In the genomic region with DNA sequence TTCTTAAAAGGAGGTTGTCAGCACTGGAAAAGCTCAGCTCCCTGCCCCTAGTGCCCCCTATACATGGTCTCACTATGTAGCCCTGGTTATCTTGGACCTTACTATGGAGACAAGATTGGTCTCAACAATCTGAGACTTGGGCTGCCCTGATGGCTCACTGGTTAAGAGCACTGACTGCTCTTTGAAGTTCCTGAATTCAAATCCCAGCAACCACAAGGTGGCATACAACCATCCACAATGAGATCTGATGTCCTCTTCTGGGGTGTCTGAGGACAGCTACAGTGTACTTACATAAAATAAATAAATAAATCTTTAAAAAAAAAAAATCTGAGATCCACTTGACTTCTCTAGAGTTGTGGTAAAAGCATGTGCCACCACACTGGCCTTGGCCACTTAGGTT, we compare ENCODE assay signal across 37 mouse cellular contexts. TPM values are rescaled to one million over a fixed set of nuclear protein-coding genes. Genes with fewer than 3 reads are reported as not detected.
DNase-seq lines count a peak whose midpoint lies in the region; ATAC-seq and TF ChIP-seq lines count a peak whose summit lies in the region.
"Had no signal": no experiment of that assay in that cellular context is flagged by ENCODE, and none has a peak within 500 bp of the region (broad histone marks: within the 10 kb centered on the region; RNA-seq: fewer than 3 reads in every experiment).

No protein-coding gene starts in this region.

- no peaks in the 10 kb centered on the region for H3K27me3 ChIP-seq in heart, adult 2 months (ENCODE audit: control insufficient read depth, insufficient read depth, low read length)
- no peaks in the 10 kb centered on the region for H3K27me3 ChIP-seq in heart, embryonic 10.5 days (ENCODE audit: insufficient read depth, poor library complexity, severe bottlenecking)
- H3K27me3 ChIP-seq in lung, postnatal 0 days (replicated peaks; ENCODE audit: insufficient read depth, low read length) = no peaks in the 10 kb centered on the region
- no peaks in the 10 kb centered on the region for H3K27me3 ChIP-seq in splenic B cell, adult 2 months (ENCODE audit: control insufficient read depth, insufficient read depth, low read length, poor library complexity, severe bottlenecking)
- H3K27me3 ChIP-seq: embryonic facial prominence, embryonic 13.5 days; heart, embryonic 15.5 days; hindbrain, embryonic 12.5 days; limb, embryonic 12.5 days had no signal

- H3K36me3 ChIP-seq in heart, adult 2 months (ENCODE audit: control insufficient read depth, insufficient read depth, low read length) = peaks cover 46% of the 10 kb centered on the region
- peaks cover 97% of the 10 kb centered on the region for H3K36me3 ChIP-seq in heart, embryonic 10.5 days
- peaks cover 57% of the 10 kb centered on the region for H3K36me3 ChIP-seq in lung, postnatal 0 days (ENCODE audit: insufficient read depth, low read length)
- peaks cover 29% of the 10 kb centered on the region for H3K36me3 ChIP-seq in splenic B cell, adult 2 months (ENCODE audit: control insufficient read depth, insufficient read depth, low read length, poor library complexity, severe bottlenecking)

- H3K79me2 ChIP-seq in heart, adult 2 months (replicated peaks; ENCODE audit: control insufficient read depth, insufficient read depth, low read length) = no peaks in the 10 kb centered on the region

- H3K4me2 ChIP-seq in lung, postnatal 0 days (replicated peaks; ENCODE audit: low read depth, low read length) = no peak overlapping the region
- H3K4me2 ChIP-seq: embryonic facial prominence, embryonic 13.5 days; heart, embryonic 15.5 days; hindbrain, embryonic 12.5 days; limb, embryonic 12.5 days had no signal

- intact Hi-C loops in heart, adult 2 months (cut with DNase I) = no loop called here

- H3K4me3 ChIP-seq in heart, adult 2 months = no peak overlapping the region
- H3K4me3 ChIP-seq in heart, embryonic 10.5 days = no peak overlapping the region
- H3K4me3 ChIP-seq in lung, postnatal 0 days (ENCODE audit: low read depth, low read length) = no peak overlapping the region
- H3K4me3 ChIP-seq: embryonic facial prominence, embryonic 13.5 days; forebrain, embryonic 10.5 days; heart, embryonic 15.5 days; hindbrain, embryonic 12.5 days; limb, embryonic 12.5 days; midbrain, embryonic 10.5 days had no signal

- peak; percentile 42 for TF ChIP-seq CTCF in heart, adult 2 months (IDR thresholded peaks at IDR 0.05)
- peak; percentile 12; the same call in 1 of the 2 replicates for TF ChIP-seq CTCF in lung, postnatal 0 days (IDR thresholded peaks at IDR 0.05)

- H3K9ac ChIP-seq in heart, adult 2 months (ENCODE audit: low read depth, low read length) = no peak overlapping the region
- H3K9ac ChIP-seq in lung, postnatal 0 days (replicated peaks; ENCODE audit: low read depth) = no peak overlapping the region
- H3K9ac ChIP-seq: embryonic facial prominence, embryonic 13.5 days; heart, embryonic 15.5 days; hindbrain, embryonic 12.5 days; limb, embryonic 12.5 days had no signal

- H3K27ac ChIP-seq in heart, adult 2 months = no peak overlapping the region
- no peak overlapping the region for H3K27ac ChIP-seq in heart, embryonic 10.5 days
- no peak overlapping the region for H3K27ac ChIP-seq in lung, postnatal 0 days (ENCODE audit: low read length)
- H3K27ac ChIP-seq: embryonic facial prominence, embryonic 13.5 days; forebrain, embryonic 10.5 days; heart, embryonic 15.5 days; hindbrain, embryonic 12.5 days; hindbrain, postnatal 0 days; limb, embryonic 12.5 days; midbrain, embryonic 10.5 days had no signal

- TF ChIP-seq EP300 in heart, adult 2 months (IDR thresholded peaks at IDR 0.05; ENCODE audit: insufficient read depth, low read depth, low read length) = no peak
- no peak for TF ChIP-seq EP300 in lung, postnatal 0 days (IDR thresholded peaks at IDR 0.05)

- H3K9me3 ChIP-seq in heart, embryonic 10.5 days = no peaks in the 10 kb centered on the region
- no peaks in the 10 kb centered on the region for H3K9me3 ChIP-seq in lung, postnatal 0 days (ENCODE audit: low read length)
- H3K9me3 ChIP-seq: embryonic facial prominence, embryonic 13.5 days; forebrain, embryonic 10.5 days; heart, embryonic 15.5 days; hindbrain, embryonic 12.5 days; limb, embryonic 12.5 days; midbrain, embryonic 10.5 days had no signal

- no peak for ATAC-seq in lung, postnatal 0 days
- no peak for ATAC-seq in megakaryocyte progenitor cell, adult 5-6 weeks (replicated peaks; ENCODE audit: poor library complexity)
- ATAC-seq: CD4-positive, CD25-positive, alpha-beta regulatory T cell, adult 4 months; forebrain, embryonic 16.5 days; hindbrain, postnatal 0 days had no signal

- no peak for DNase-seq in heart, adult 2 months
- no peak for DNase-seq in heart, embryonic 10.5 days (ENCODE audit: low spot score)
- no peak for DNase-seq in lung, postnatal 0 days (ENCODE audit: low spot score)
- no peak for DNase-seq in lung, postnatal 14 days
- peak; percentile 30 for DNase-seq in ES-CJ7 (ENCODE audit: low read depth, low spot score)
- DNase-seq in splenic B cell, adult 2 months (ENCODE audit: low read depth, low spot score) = peak; percentile 8
- DNase-seq in MN1 (ENCODE audit: low spot score) = no peak
- DNase-seq: adrenal gland, postnatal 25 days; cerebellum, adult 18-20 months; cerebellum, postnatal 10 days; heart, postnatal 36 days; kidney, adult 11 months; kidney, postnatal 4 days; thymus, postnatal 14 days had no signal

- 0 out of 2 replicates have a peak, but pooled peaks cover 2% of the 10 kb centered on the region for H3K4me1 ChIP-seq in heart, adult 2 months (ENCODE audit: control insufficient read depth, insufficient read depth, low read length)
- peaks cover 5% of the 10 kb centered on the region; the same call in 1 of the 2 replicates for H3K4me1 ChIP-seq in heart, embryonic 10.5 days
- no peaks in the 10 kb centered on the region for H3K4me1 ChIP-seq in lung, postnatal 0 days (ENCODE audit: insufficient read depth, low read depth, low read length)
- H3K4me1 ChIP-seq: embryonic facial prominence, embryonic 13.5 days; forebrain, embryonic 10.5 days; hindbrain, embryonic 12.5 days; limb, embryonic 12.5 days; midbrain, embryonic 10.5 days had no signal

- no peak for TF ChIP-seq POLR2A in heart, adult 2 months (IDR thresholded peaks at IDR 0.05; ENCODE audit: insufficient read depth, low read depth, low read length)

RNA-seq across cellular contexts. Expression of gene Khdc4, which starts 9.9 kb away (rescaled TPM):
- total RNA-seq in heart, adult 2 months (2021) = 10 to 100 TPM; 24.9 to 25.7 TPM
- polyA plus RNA-seq in heart, adult 2 months (2012; rRNA removed) = 29.9 and 46.1 TPM in 2 replicates
- polyA plus RNA-seq in heart, embryonic 10.5 days (2016; fragmentation: Nextera tagmentation; extraction: Ambion mirVana) = 73.3 and 87.3 TPM in 2 replicates
- 42.3 and 49.4 TPM in 2 replicates for polyA plus RNA-seq in lung, postnatal 0 days (2015; fragmentation: Nextera tagmentation; extraction: Ambion mirVana)
- total RNA-seq in megakaryocyte progenitor cell, adult 5-6 weeks (2015) = 47.3 and 47.4 TPM in 2 replicates
- 38.1 and 48.1 TPM in 2 replicates for total RNA-seq in megakaryocyte progenitor cell, adult 5-6 weeks (2017)

RNA-seq across cellular contexts. Expression of gene Rit1, which starts 21.1 kb away (rescaled TPM):
- total RNA-seq in heart, adult 2 months (2021) = 10 to 100 TPM; 57.0 to 66.6 TPM
- 98.3 and 112 TPM in 2 replicates for polyA plus RNA-seq in heart, adult 2 months (2012; rRNA removed)
- 40.5 and 42.5 TPM in 2 replicates for polyA plus RNA-seq in heart, embryonic 10.5 days (2016; fragmentation: Nextera tagmentation; extraction: Ambion mirVana)
- 88.6 and 98.4 TPM in 2 replicates for polyA plus RNA-seq in lung, postnatal 0 days (2015; fragmentation: Nextera tagmentation; extraction: Ambion mirVana)
- total RNA-seq in megakaryocyte progenitor cell, adult 5-6 weeks (2015) = 13.3 and 19.8 TPM in 2 replicates
- 20.2 and 21.4 TPM in 2 replicates for total RNA-seq in megakaryocyte progenitor cell, adult 5-6 weeks (2017)

RNA-seq across cellular contexts. Expression of gene Rxfp4, which starts 42.6 kb away (rescaled TPM):
- total RNA-seq in heart, adult 2 months (2021) = not detected
- polyA plus RNA-seq in heart, adult 2 months (2012; rRNA removed) = 0.41 TPM in 1 of 2 replicates, not detected in the other
- not detected in 2 replicates for polyA plus RNA-seq in heart, embryonic 10.5 days (2016; fragmentation: Nextera tagmentation; extraction: Ambion mirVana)
- polyA plus RNA-seq in lung, postnatal 0 days (2015; fragmentation: Nextera tagmentation; extraction: Ambion mirVana) = 0.61 and 0.92 TPM in 2 replicates
- not detected in 2 replicates for total RNA-seq in megakaryocyte progenitor cell, adult 5-6 weeks (2015)
- total RNA-seq in megakaryocyte progenitor cell, adult 5-6 weeks (2017) = not detected in 2 replicates
- total RNA-seq: adrenal gland, adult 18-20 months; adrenal gland, postnatal 25 days; common myeloid progenitor, adult 5-6 weeks; ES-E14; gastrocnemius, adult 8-10 months; gastrocnemius, postnatal 4 days; hindbrain, postnatal 0 days; left cerebral cortex, postnatal 14 days; liver, adult 2 months; monocyte, adult 5-6 weeks had no signal
- polyA plus RNA-seq: embryonic facial prominence, embryonic 13.5 days; forebrain, embryonic 10.5 days; forebrain, embryonic 16.5 days; heart, embryonic 15.5 days; hindbrain, embryonic 12.5 days; hindbrain, postnatal 0 days; kidney, embryonic 16.5 days; limb, embryonic 12.5 days; liver, adult 2 months; liver, embryonic 16.5 days; lung, embryonic 16.5 days; midbrain, embryonic 10.5 days; neural tube, embryonic 14.5 days; stomach, embryonic 14.5 days had no signal

Comparison
In these comparisons a context has a peak if more than half of its experiments do, and no peak if none do; other contexts are left out.
1. DNase-seq: peak in ES-CJ7 (single experiment) and splenic B cell, adult 2 months (single experiment); none in heart, adult 2 months (0 of 2), heart, embryonic 10.5 days (single experiment), lung, postnatal 0 days (single experiment), lung, postnatal 14 days (single experiment) and MN1 (single experiment).